Mouse (Mus musculus) heart, embryonic 13.5 days (tissue): ENCODE data around the gene Sfta2. TPM values are rescaled to one million over a fixed set of nuclear protein-coding genes. Genes with fewer than 3 reads are reported as not detected.

Experiments
- ATAC-seq: fragments of 200-750 bp; cut with Nextera tagmentation; 2 replicates; pipeline ENCODE4 v1.8.0; 2017; ENCODE audit warnings: moderate TSS enrichment; ENCODE audit not compliant: insufficient number of reproducible peaks, low FRiP score, low TSS enrichment; ENCODE audit errors: extremely low read depth
- H3K27ac ChIP-seq: fragments of 300-500 bp; sonication (generic); replicated peaks from 2 replicates; pipeline ENCODE4 v1.5.1; 2015; ENCODE audit warnings: moderate library complexity, mild to moderate bottlenecking, inconsistent platforms
- H3K27me3 ChIP-seq: fragments of 300-500 bp; sonication (generic); replicated peaks from 2 replicates; pipeline ENCODE4 v1.6.1; 2015; ENCODE audit warnings: mild to moderate bottlenecking, inconsistent platforms
- H3K36me3 ChIP-seq: fragments of 300-500 bp; sonication (generic); 2 replicates; pipeline ENCODE4 v1.6.1; 2015; ENCODE audit warnings: mild to moderate bottlenecking, inconsistent platforms
- H3K4me1 ChIP-seq: fragments of 300-500 bp; sonication (generic); 2 replicates; pipeline ENCODE4 v1.6.1; 2015; ENCODE audit warnings: inconsistent platforms
- H3K4me2 ChIP-seq: fragments of 300-500 bp; sonication (generic); 2 replicates; pipeline ENCODE4 v1.6.1; 2015; ENCODE audit warnings: inconsistent platforms, mild to moderate bottlenecking, moderate library complexity
- H3K4me3 ChIP-seq: fragments of 300-500 bp; sonication (generic); 2 replicates; pipeline ENCODE4 v1.5.1; 2015; ENCODE audit warnings: moderate library complexity, mild to moderate bottlenecking, inconsistent platforms
- H3K9ac ChIP-seq: fragments of 300-500 bp; sonication (generic); 2 replicates; pipeline ENCODE4 v1.6.1; 2015; ENCODE audit warnings: inconsistent platforms, mild to moderate bottlenecking, moderate library complexity
- H3K9me3 ChIP-seq: fragments of 300-500 bp; sonication (generic); 2 replicates; pipeline ENCODE4 v1.6.1; 2016; ENCODE audit warnings: inconsistent platforms
- WGBS: fragments of 180-500 bp; shearing (Covaris S2); methylation state at CpG from one replicate; pipeline ENCODE4 v1.1.7; 2015; ENCODE audit warnings: mixed read lengths; 5-methylcytosine and 5-hydroxymethylcytosine counted together
- polyA plus RNA-seq: library from polyadenylated mRNA; unstranded; fragments of >200 nt; fragmentation: Nextera tagmentation; extraction: Ambion mirVana; gene quantifications from 2 replicates; pipeline ENCODE4 v1.2.1, GENCODE M21; 2015

Sfta2 gene
- polyA plus RNA-seq, 1 experiment from 2014 or later = 1.5 TPM

DNA sequence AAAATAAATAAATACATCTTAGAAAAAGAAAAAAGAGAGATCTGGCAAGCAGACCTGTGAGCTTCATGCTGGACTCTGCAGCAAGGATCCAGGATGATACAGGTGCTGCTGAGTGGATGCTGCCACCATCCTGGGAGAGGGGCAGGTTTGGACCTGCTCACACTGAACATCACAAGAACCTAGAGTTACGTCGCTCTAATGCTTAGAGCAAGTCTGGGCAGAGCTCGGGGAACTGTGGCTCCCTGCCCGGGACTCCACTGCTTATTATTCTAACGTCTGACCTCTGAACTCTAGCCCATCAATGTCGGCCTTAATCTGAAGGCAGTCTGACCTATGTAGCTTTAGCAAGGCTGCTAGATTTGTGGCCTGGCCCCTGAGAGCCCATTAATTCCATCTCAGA is 79.2 kb downstream of the Sfta2 start:
- 41% methylated on average over 6 of the region's 6 CpGs for WGBS
- no peak for ATAC-seq
- H3K9ac ChIP-seq = no peak overlapping the region
- no peaks in the 10 kb centered on the region for H3K9me3 ChIP-seq
- no peak overlapping the region for H3K4me2 ChIP-seq
- no peaks in the 10 kb centered on the region for H3K27me3 ChIP-seq
- no peaks in the 10 kb centered on the region for H3K4me1 ChIP-seq
- no peak overlapping the region for H3K4me3 ChIP-seq
- H3K36me3 ChIP-seq = peaks cover 56% of the 10 kb centered on the region
- H3K27ac ChIP-seq = no peak overlapping the region

DNA sequence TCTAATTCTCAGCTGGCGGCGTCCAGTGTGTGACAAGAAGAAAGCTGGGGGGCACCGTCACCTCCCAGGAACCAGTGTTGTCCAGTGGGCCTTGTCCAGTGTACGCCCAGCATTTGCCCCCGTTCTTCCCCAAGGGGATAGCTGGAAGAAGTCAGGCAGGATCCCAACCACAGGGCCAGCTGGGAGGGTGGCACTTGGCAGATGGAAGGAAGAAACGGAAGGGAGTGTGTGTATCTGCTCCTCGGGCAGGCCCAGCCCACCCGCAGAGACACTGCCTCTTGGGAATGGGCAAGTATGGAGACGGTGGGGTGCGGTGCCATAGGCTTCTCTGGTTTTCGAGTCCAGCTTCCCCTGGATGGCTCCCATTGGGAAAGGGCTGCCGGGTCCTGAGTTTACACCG is 80.6 kb downstream of the Sfta2 start:
- Histone ChIP-seq H3K9me3 (no peaks in the 10 kb centered on the region), H3K4me3 (no peak overlapping the region), H3K27ac (no peak overlapping the region), H3K27me3 (no peaks in the 10 kb centered on the region), H3K36me3 (peaks cover 70% of the 10 kb centered on the region), H3K4me2 (no peak overlapping the region), H3K4me1 (no peaks in the 10 kb centered on the region), H3K9ac (no peak overlapping the region)
- no peak for ATAC-seq
- WGBS = 76% methylated on average over 13 of the region's 13 CpGs

GRCm38 (mm10) chr17:35685061-35685460 is 83.7 kb downstream of the Sfta2 start:
- H3K9ac ChIP-seq = no peak overlapping the region
- no peak for ATAC-seq
- WGBS = 65% methylated on average over 9 of the region's 9 CpGs

DNA sequence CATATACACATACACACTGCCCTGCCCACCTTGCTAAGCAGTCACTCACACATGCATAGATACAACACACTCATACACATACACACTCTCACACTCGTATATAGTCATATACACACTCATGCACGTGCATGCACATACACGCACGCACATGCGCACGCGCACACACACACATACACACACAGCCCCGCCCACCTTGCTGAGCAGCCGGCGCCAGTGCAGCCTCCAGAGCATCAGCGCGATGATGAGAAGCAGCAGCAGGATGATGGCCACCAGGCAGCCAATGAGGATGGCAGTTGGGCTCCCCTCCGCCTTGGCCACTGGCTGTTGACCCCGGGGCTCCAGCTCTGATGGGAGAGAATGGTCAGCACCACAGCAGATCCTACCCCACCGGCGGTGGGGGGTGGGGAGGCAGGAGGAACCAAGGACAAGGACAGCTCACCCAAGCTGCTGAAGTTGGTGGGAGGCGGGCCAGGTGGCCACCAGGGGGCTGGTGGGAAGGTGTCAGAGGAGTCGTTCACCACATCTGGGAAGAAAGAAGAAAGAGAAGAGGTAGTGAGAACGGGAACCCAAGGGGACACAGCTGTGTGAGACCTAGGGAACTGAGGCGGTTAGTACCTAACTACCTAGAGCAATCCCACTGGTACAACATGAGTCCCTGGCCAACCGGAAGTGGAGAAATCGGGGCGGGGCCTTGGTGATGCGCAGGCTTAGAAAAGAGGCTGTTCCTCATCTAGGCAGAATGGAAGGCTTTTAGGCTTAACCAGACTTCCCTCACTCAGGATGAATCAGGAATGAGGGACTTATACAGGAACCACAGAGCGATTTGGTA is 87.2 kb downstream of the Sfta2 start:
- Histone ChIP-seq H3K27me3 (no peaks in the 10 kb centered on the region), H3K4me2 (no peak overlapping the region), H3K4me3 (no peak overlapping the region), H3K36me3 (peaks cover 100% of the 10 kb centered on the region), H3K4me1 (no peaks in the 10 kb centered on the region), H3K9ac (no peak overlapping the region), H3K9me3 (no peaks in the 10 kb centered on the region), H3K27ac (no peak overlapping the region)
- 76% methylated on average over 25 of the region's 25 CpGs for WGBS
- ATAC-seq = no peak

More at GRCm38 (mm10) chr17:35685061-35685460, 83.7 kb downstream of the Sfta2 start:
- H3K4me1 ChIP-seq = no peaks in the 10 kb centered on the region
- peaks cover 100% of the 10 kb centered on the region for H3K36me3 ChIP-seq
- H3K4me3 ChIP-seq = no peak overlapping the region
- no peaks in the 10 kb centered on the region for H3K27me3 ChIP-seq
- no peaks in the 10 kb centered on the region for H3K9me3 ChIP-seq
- no peak overlapping the region for H3K27ac ChIP-seq
- no peak overlapping the region for H3K4me2 ChIP-seq

DNA sequence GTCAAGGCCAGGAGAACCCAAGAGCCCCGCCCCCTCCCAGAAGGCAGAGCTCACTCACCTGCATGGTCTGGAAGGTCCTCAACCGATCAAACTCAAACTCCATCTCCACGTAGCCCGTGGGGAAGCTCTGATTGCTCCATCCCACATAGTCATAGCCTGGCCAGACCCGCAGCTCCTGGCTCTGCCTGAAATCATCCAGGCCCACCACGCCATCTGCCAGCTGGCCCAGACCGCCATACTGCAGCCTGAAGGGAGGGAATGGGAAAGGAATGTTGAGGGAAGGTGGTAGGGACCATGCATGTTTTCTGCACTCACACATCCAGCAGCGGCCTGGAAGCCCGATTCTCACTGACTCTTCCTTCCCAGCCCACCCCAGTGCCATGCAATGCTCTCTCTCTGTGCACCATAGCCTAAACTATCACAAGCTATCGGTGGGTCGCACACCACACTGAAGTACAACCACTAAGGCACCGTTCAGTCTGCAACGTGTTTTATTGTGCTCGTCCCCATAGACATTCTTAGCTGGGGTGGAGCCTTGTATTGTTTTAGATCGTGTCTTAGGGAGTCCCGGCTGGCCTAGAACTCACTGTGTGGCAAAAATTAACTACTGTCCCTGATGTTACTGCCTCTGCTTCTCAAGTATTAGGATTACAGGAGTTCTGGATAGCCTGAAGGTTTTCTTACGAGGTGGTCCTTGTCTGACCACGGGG is 88.7 kb downstream of the Sfta2 start:
- WGBS = 81% methylated on average over 18 of the region's 18 CpGs
- H3K27ac ChIP-seq = no peak overlapping the region
- H3K36me3 ChIP-seq = peaks cover 94% of the 10 kb centered on the region
- no peak overlapping the region for H3K4me2 ChIP-seq
- no peaks in the 10 kb centered on the region for H3K27me3 ChIP-seq
- no peak overlapping the region for H3K9ac ChIP-seq
- no peak for ATAC-seq
- H3K9me3 ChIP-seq = no peaks in the 10 kb centered on the region
- no peak overlapping the region for H3K4me3 ChIP-seq
- H3K4me1 ChIP-seq = no peaks in the 10 kb centered on the region

DNA sequence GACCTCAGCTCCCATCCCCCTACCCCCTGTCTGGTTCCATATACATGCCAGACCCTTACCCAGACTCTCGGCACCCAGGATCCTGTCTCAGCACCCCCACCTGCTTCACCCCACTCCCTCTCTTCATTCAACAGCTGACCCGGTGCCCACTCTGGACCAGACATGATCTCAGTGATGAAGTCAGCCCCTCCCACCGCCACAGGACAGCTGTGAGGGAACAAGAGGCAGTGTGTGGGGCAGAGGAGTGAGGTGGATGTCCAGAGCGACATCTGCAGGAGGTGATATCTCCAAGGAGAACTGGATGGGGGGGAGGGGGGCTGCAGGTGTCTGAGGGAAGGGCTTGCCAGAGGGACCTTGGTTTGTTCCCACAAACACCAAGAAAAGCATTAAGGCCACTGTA is 90.5 kb downstream of the Sfta2 start:
- H3K4me2 ChIP-seq = no peak overlapping the region
- no peaks in the 10 kb centered on the region for H3K27me3 ChIP-seq
- H3K27ac ChIP-seq = no peak overlapping the region
- no peak overlapping the region for H3K4me3 ChIP-seq
- peaks cover 87% of the 10 kb centered on the region for H3K36me3 ChIP-seq
- H3K4me1 ChIP-seq = peaks cover 5% of the 10 kb centered on the region
- ATAC-seq = no peak
- 62% methylated on average over 4 of the region's 4 CpGs for WGBS
- no peak overlapping the region for H3K9ac ChIP-seq
- H3K9me3 ChIP-seq = no peaks in the 10 kb centered on the region

- Histone ChIP-seq H3K9me3 (no peaks in the 10 kb centered on the region), H3K27me3 (no peaks in the 10 kb centered on the region), H3K4me1 (peaks cover 11% of the 10 kb centered on the region), H3K4me2 (no peak overlapping the region), H3K36me3 (peaks cover 82% of the 10 kb centered on the region), H3K9ac (no peak overlapping the region), H3K27ac (no peak overlapping the region), H3K4me3 (no peak overlapping the region)
- WGBS = 72% methylated on average over 4 of the region's 4 CpGs
- no peak for ATAC-seq
Measured at GRCm38 (mm10) chr17:35692368-35692767, 91.0 kb downstream of the Sfta2 start.

- no peaks in the 10 kb centered on the region for H3K9me3 ChIP-seq
Measured at GRCm38 (mm10) chr17:35693906-35694305, 92.6 kb downstream of the Sfta2 start.

GRCm38 (mm10) chr17:35695289-35695688 is 93.9 kb downstream of the Sfta2 start:
- Histone ChIP-seq H3K9ac (no peak overlapping the region), H3K27ac (no peak overlapping the region), H3K4me3 (no peak overlapping the region), H3K27me3 (peaks cover 6% of the 10 kb centered on the region; the same call in 1 of the 2 replicates), H3K4me1 (peaks cover 37% of the 10 kb centered on the region), H3K36me3 (peaks cover 59% of the 10 kb centered on the region), H3K9me3 (no peaks in the 10 kb centered on the region), H3K4me2 (no peak overlapping the region)
- ATAC-seq = no peak
- 87% methylated on average over 2 of the region's 2 CpGs for WGBS

More at GRCm38 (mm10) chr17:35693906-35694305, 92.6 kb downstream of the Sfta2 start:
- ATAC-seq = no peak
- H3K4me3 ChIP-seq = no peak overlapping the region
- H3K36me3 ChIP-seq = peaks cover 66% of the 10 kb centered on the region
- H3K4me2 ChIP-seq = no peak overlapping the region
- no peak overlapping the region for H3K9ac ChIP-seq
- no peak overlapping the region for H3K27ac ChIP-seq
- H3K4me1 ChIP-seq = peaks cover 26% of the 10 kb centered on the region
- 75% methylated on average over 5 of the region's 5 CpGs for WGBS
- H3K27me3 ChIP-seq = no peaks in the 10 kb centered on the region

- H3K4me2 ChIP-seq = peak overlapping the region; percentile 81
- ATAC-seq = no peak
- peak overlapping the region; percentile 82 for H3K9ac ChIP-seq
- 46% methylated on average over 6 of the region's 6 CpGs for WGBS
- peaks cover 10% of the 10 kb centered on the region; the same call in 1 of the 2 replicates for H3K27me3 ChIP-seq
- H3K27ac ChIP-seq = peak overlapping the region; percentile 99
- H3K36me3 ChIP-seq = peaks cover 45% of the 10 kb centered on the region
- H3K9me3 ChIP-seq = no peaks in the 10 kb centered on the region
- H3K4me3 ChIP-seq = peak overlapping the region; percentile 84
- H3K4me1 ChIP-seq = peaks cover 37% of the 10 kb centered on the region
Measured at GRCm38 (mm10) chr17:35696691-35697090, 95.3 kb downstream of the Sfta2 start.

- ATAC-seq = no peak
- Histone ChIP-seq H3K4me3 (peak overlapping the region; percentile 84), H3K9me3 (no peaks in the 10 kb centered on the region), H3K9ac (peak overlapping the region; percentile 82), H3K36me3 (peaks cover 38% of the 10 kb centered on the region), H3K4me1 (peaks cover 40% of the 10 kb centered on the region), H3K27me3 (peaks cover 10% of the 10 kb centered on the region; the same call in 1 of the 2 replicates), H3K4me2 (peak overlapping the region; percentile 81), H3K27ac (peak overlapping the region; percentile 99)
- 4% methylated on average over 1 of the region's 1 CpGs for WGBS
Measured at GRCm38 (mm10) chr17:35697429-35697758, 96.0 kb downstream of the Sfta2 start.
